Mouse (Mus musculus): ENCODE measurements around the gene 1700001C19Rik. TPM values are rescaled to one million over a fixed set of nuclear protein-coding genes. Genes with fewer than 3 reads are reported as not detected.

1700001C19Rik gene
- polyA plus RNA-seq, 1 experiment from 2014 or later: 1.2 TPM

- Histone ChIP-seq H3K27ac (ENCODE audit: poor library complexity, severe bottlenecking) (no peak overlapping the region), H3K9ac (no peak overlapping the region), H3K27me3 (replicated peaks) (no peaks in the 10 kb centered on the region), H3K36me3 (peaks cover 67% of the 10 kb centered on the region), H3K9me3 (replicated peaks) (no peaks in the 10 kb centered on the region), H3K4me1 (replicated peaks) (peaks cover 4% of the 10 kb centered on the region), H3K4me2 (no peak overlapping the region), H3K4me3 (no peak overlapping the region)
- WGBS: 83% methylated on average over 6 of the region's 6 CpGs
- no peak for ATAC-seq (ENCODE audit: insufficient number of reproducible peaks, low FRiP score)
Observed at GRCm38 (mm10) chr17:47373991-47374390, 63.2 kb downstream of the 1700001C19Rik start.

GRCm38 (mm10) chr17:47371451-47371850, 65.7 kb downstream of the 1700001C19Rik start:
- Histone ChIP-seq H3K27me3 (replicated peaks) (peaks cover 11% of the 10 kb centered on the region; the same call in 1 of the 2 replicates), H3K4me3 (no peak overlapping the region), H3K9me3 (replicated peaks) (no peaks in the 10 kb centered on the region), H3K4me2 (no peak overlapping the region), H3K9ac (no peak overlapping the region), H3K4me1 (replicated peaks) (peaks cover 4% of the 10 kb centered on the region), H3K27ac (ENCODE audit: poor library complexity, severe bottlenecking) (no peak overlapping the region), H3K36me3 (peaks cover 41% of the 10 kb centered on the region)
- no peak for ATAC-seq (ENCODE audit: insufficient number of reproducible peaks, low FRiP score)
- WGBS: 15% methylated on average over 4 of the region's 4 CpGs

GRCm38 (mm10) chr17:47369087-47369443, 68.1 kb downstream of the 1700001C19Rik start:
- H3K9ac ChIP-seq: peak overlapping the region; percentile 71
- ATAC-seq (ENCODE audit: insufficient number of reproducible peaks, low FRiP score): no peak; the same call in 1 of the 2 replicates
- H3K9me3 ChIP-seq (replicated peaks): no peaks in the 10 kb centered on the region
- H3K4me3 ChIP-seq: peak overlapping the region; percentile 67
- WGBS: 2% methylated on average over 20 of the region's 20 CpGs
- peaks cover 19% of the 10 kb centered on the region for H3K36me3 ChIP-seq
- peaks cover 19% of the 10 kb centered on the region for H3K27me3 ChIP-seq (replicated peaks)
- no peak overlapping the region for H3K27ac ChIP-seq (ENCODE audit: poor library complexity, severe bottlenecking)
- H3K4me1 ChIP-seq (replicated peaks): peaks cover 4% of the 10 kb centered on the region
- H3K4me2 ChIP-seq: peak overlapping the region; percentile 91

- H3K9me3 ChIP-seq (replicated peaks): no peaks in the 10 kb centered on the region
- H3K4me3 ChIP-seq: peak within 1 kb of the TSS; percentile 67
- peaks cover 15% of the 10 kb centered on the region for H3K36me3 ChIP-seq
- ATAC-seq (ENCODE audit: insufficient number of reproducible peaks, low FRiP score): peak; percentile 83; the same call in 1 of the 2 replicates
- H3K9ac ChIP-seq: peak within 1 kb of the TSS; percentile 71
- H3K27me3 ChIP-seq (replicated peaks): peaks cover 19% of the 10 kb centered on the region
- H3K27ac ChIP-seq (ENCODE audit: poor library complexity, severe bottlenecking): no peak within 1 kb of the TSS
- WGBS: 4% methylated on average over 35 of the region's 35 CpGs
- peak within 1 kb of the TSS; percentile 91 for H3K4me2 ChIP-seq
- peaks cover 4% of the 10 kb centered on the region for H3K4me1 ChIP-seq (replicated peaks)
Observed at GRCm38 (mm10) chr17:47368401-47369086, 68.6 kb downstream of the 1700001C19Rik start, which contains the start of gene Mrps10. Gene Mrps10, plus strand, starts transcription at chr17:47368887.

Other genes starting within 250 kb of the 1700001C19Rik start
- gene Mrps10, start 68.5 kb downstream of the 1700001C19Rik start, polyA plus RNA-seq (2016; fragmentation: Nextera tagmentation; extraction: Ambion mirVana): 64.6 and 68.1 TPM in 2 replicates
- 1.8 and 2.0 TPM in 2 replicates for gene Guca1b, start 52.0 kb downstream of the 1700001C19Rik start, polyA plus RNA-seq (2016; fragmentation: Nextera tagmentation; extraction: Ambion mirVana)
- 3.2 and 3.8 TPM in 2 replicates for gene Guca1a, start 36.8 kb downstream of the 1700001C19Rik start, polyA plus RNA-seq (2016; fragmentation: Nextera tagmentation; extraction: Ambion mirVana)
- gene AI661453, start 761 bp downstream of the 1700001C19Rik start, polyA plus RNA-seq (2016; fragmentation: Nextera tagmentation; extraction: Ambion mirVana): 0.85 and 1.1 TPM in 2 replicates
- 21.1 and 22.1 TPM in 2 replicates for gene Taf8, start 64.9 kb upstream of the 1700001C19Rik start, polyA plus RNA-seq (2016; fragmentation: Nextera tagmentation; extraction: Ambion mirVana)
- gene Ccnd3, start 67.7 kb upstream of the 1700001C19Rik start, polyA plus RNA-seq (2016; fragmentation: Nextera tagmentation; extraction: Ambion mirVana): 533 and 538 TPM in 2 replicates
- 24.7 and 27.8 TPM in 2 replicates for gene Bysl, start 174.1 kb upstream of the 1700001C19Rik start, polyA plus RNA-seq (2016; fragmentation: Nextera tagmentation; extraction: Ambion mirVana)
- 27.8 and 30.0 TPM in 2 replicates for gene Med20, start 174.2 kb upstream of the 1700001C19Rik start, polyA plus RNA-seq (2016; fragmentation: Nextera tagmentation; extraction: Ambion mirVana)
- 1.3 and 2.7 TPM in 2 replicates for gene Gm20517, start 174.2 kb upstream of the 1700001C19Rik start, polyA plus RNA-seq (2016; fragmentation: Nextera tagmentation; extraction: Ambion mirVana)
- 3.5 and 4.8 TPM in 2 replicates for gene Usp49, start 193.3 kb upstream of the 1700001C19Rik start, polyA plus RNA-seq (2016; fragmentation: Nextera tagmentation; extraction: Ambion mirVana)